Mouse (Mus musculus) midbrain, embryonic 14.5 days (tissue): ENCODE measurements at regions not wholly inside any gene's neighbourhood (a gene's known extent, or its start where the extent isn't known, plus 50 kb on each side); places are given as distances from the start of the nearest gene placed in this dataset.

Source experiments
- ATAC-seq: fragments of 200-750 bp; cut with Nextera tagmentation; 2 replicates; pipeline ENCODE4 v1.8.0; 2017; ENCODE audit warnings: moderate number of reproducible peaks, moderate library complexity; ENCODE audit not compliant: low FRiP score, low TSS enrichment
- DNase-seq: peaks from one replicate; pipeline ENCODE4 v3.0.0-alpha.2; 2015
- H3K27ac ChIP-seq: fragments of 300-500 bp; sonication (generic); replicated peaks from 2 replicates; pipeline ENCODE4 v1.5.1; 2014; ENCODE audit warnings: mild to moderate bottlenecking, low read depth, low read length, moderate library complexity
- H3K27me3 ChIP-seq: fragments of 300-500 bp; sonication (generic); 2 replicates; pipeline ENCODE4 v1.6.1; 2014; ENCODE audit warnings: low read length, control low read depth, mixed read lengths; ENCODE audit not compliant: control insufficient read depth, insufficient read depth
- H3K36me3 ChIP-seq: fragments of 300-500 bp; sonication (generic); 2 replicates; pipeline ENCODE4 v1.6.1; 2014; ENCODE audit warnings: low read length, control low read depth; ENCODE audit not compliant: control insufficient read depth, insufficient read depth
- H3K4me1 ChIP-seq: fragments of 300-500 bp; sonication (generic); 2 replicates; pipeline ENCODE4 v1.6.1; 2014; ENCODE audit warnings: mild to moderate bottlenecking, antibody characterized with exemption, low read length, control low read depth; ENCODE audit not compliant: control insufficient read depth, insufficient read depth
- H3K4me2 ChIP-seq: fragments of 300-500 bp; sonication (generic); 2 replicates; pipeline ENCODE4 v1.6.1; 2014; ENCODE audit warnings: mild to moderate bottlenecking, low read length, moderate library complexity
- H3K4me3 ChIP-seq: fragments of 300-500 bp; sonication (generic); replicated peaks from 2 replicates; pipeline ENCODE4 v1.5.1; 2014; ENCODE audit warnings: low read depth, low read length
- H3K9ac ChIP-seq: fragments of 300-500 bp; sonication (generic); replicated peaks from 2 replicates; pipeline ENCODE4 v1.6.1; 2014; ENCODE audit warnings: mild to moderate bottlenecking, low read length, moderate library complexity
- H3K9me3 ChIP-seq: fragments of 300-500 bp; sonication (generic); 2 replicates; pipeline ENCODE4 v1.6.1; 2016; ENCODE audit warnings: low read length, control low read depth, mixed read lengths; ENCODE audit not compliant: control insufficient read depth
- WGBS: fragments of 180-500 bp; shearing (Covaris S2); extraction: QIAGEN DNeasy Blood & Tissue Kit; methylation state at CpG from one replicate; pipeline ENCODE4 v1.1.7; 2014; 5-methylcytosine and 5-hydroxymethylcytosine counted together

DNA sequence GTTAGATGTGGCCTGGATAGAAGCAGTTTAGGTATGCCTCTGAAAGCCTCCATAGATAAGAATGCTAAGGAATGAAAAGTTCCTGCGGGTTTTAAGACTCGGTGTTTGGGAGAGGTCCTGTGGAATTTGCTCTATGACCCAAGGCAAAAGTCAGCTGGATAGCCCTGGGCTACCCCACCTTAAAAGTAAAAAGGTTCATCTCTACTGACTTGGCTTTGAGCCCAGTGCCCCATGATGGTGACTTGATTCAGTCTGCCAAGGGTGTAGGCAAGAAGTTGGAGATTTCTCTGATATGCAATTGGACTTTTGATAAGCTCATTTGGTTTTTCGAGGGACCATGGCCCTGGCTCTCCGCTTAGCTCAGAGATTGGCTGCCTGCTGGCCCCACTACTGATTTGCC is 78.8 kb upstream of the Herc3 start:
- DNase-seq (no peak), ATAC-seq (no peak)
- Histone ChIP-seq H3K4me2 (no peak overlapping the region), H3K27me3 (no peaks in the 10 kb centered on the region), H3K9ac (no peak overlapping the region), H3K36me3 (no peaks in the 10 kb centered on the region), H3K4me3 (no peak overlapping the region), H3K4me1 (no peaks in the 10 kb centered on the region), H3K9me3 (no peaks in the 10 kb centered on the region), H3K27ac (no peak overlapping the region)
- 96% methylated on average over 4 of the region's 4 CpGs for WGBS

DNA sequence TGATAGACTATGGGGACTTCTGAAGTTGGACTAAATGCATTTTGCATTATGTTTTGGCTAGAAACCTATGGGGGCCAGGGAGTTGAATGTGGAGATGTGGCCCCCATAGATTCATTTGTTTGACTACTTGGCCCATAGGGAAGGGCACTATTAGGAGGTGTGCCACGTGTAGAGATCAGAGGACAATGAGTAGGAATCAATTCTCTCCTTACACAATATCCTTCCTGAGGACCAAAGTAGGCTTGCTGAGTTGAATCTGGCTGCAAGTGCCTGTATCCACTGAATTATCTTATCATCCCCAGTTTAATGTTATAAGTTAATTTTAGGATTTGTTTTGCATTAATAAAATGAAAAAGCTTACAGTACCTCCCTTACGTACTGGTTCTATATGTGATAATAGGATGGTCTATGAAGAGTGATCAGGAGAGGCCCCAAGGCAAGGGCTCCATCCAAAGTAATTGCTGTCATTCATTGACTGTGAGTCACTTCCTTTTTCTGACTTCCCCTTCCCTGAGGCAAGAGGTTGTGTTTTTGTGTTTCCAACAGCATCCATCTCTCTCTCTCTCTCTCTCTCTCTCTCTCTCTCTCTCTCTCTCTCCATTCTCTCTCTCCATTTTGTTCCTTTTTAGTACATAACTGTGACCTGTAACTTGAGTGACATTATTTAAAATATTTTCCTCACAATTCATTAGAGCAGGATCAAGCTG is 74.8 kb upstream of the Herc3 start:
- Histone ChIP-seq H3K9me3 (no peaks in the 10 kb centered on the region), H3K36me3 (no peaks in the 10 kb centered on the region), H3K4me3 (no peak overlapping the region), H3K9ac (no peak overlapping the region), H3K4me2 (no peak overlapping the region), H3K4me1 (no peaks in the 10 kb centered on the region), H3K27me3 (no peaks in the 10 kb centered on the region), H3K27ac (no peak overlapping the region)
- WGBS = 71% methylated on average over 2 of the region's 2 CpGs
- DNase-seq (no peak), ATAC-seq (no peak)

DNA sequence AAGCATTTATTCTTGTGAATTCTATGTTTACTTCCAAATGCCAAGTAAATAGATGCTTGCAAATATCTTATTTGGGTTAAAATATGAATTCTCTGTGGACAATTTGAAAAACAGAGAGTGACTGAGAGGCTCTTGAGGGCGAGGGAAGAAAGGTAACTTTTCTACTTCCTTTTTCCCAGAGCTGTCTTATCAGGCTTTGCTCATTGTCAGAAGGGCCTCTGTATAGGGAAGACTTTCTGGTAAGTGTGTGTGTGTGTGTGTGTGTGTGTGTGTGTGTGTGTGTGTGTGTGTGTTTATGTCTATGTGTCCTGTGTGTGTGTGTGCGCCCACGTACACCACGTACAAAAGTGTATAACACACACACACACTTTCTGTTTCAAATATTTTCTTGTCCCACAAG is 73.9 kb upstream of the Herc3 start:
- DNase-seq = no peak

DNA sequence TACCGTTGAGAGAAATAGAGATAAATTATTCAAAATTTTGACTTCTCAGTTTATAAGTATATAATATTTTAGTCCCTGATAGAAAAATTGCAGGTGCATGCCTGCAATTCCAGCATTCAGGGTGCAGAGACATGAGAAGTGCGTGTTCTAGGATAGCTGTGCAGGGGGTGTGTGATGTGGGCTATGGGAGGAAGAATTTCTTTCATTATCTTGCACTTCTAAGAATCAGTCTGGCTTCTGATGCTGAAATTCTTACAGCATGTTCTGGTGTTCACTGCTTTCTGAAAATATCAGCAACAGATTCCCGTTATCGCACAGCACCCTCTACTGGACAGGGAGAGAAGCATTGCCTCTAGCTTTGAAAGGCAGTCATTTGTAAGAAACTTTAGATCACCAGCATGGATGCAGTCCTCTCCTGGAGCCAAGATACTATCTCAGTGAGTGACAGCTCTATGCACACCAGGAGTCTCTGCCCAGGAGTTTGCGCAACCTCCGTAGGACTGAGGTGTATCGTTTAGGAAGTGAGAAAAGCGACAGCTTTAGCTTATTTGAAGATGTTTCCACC is 60.5 kb upstream of the Herc3 start:
- Histone ChIP-seq H3K27me3 (no peaks in the 10 kb centered on the region), H3K9ac (no peak overlapping the region), H3K9me3 (no peaks in the 10 kb centered on the region), H3K36me3 (no peaks in the 10 kb centered on the region), H3K27ac (no peak overlapping the region), H3K4me3 (no peak overlapping the region), H3K4me1 (no peaks in the 10 kb centered on the region), H3K4me2 (no peak overlapping the region)
- WGBS = 22% methylated on average over 8 of the region's 8 CpGs
- peak; percentile 88 for DNase-seq
- ATAC-seq = peak; percentile 24; the same call in 1 of the 2 replicates

More for the DNA sequence above, 73.9 kb upstream of the Herc3 start:
- H3K27me3 ChIP-seq = no peaks in the 10 kb centered on the region
- H3K9ac ChIP-seq = no peak overlapping the region
- no peak for ATAC-seq
- no peak overlapping the region for H3K4me3 ChIP-seq
- H3K27ac ChIP-seq = no peak overlapping the region
- H3K36me3 ChIP-seq = no peaks in the 10 kb centered on the region
- 93% methylated on average over 4 of the region's 4 CpGs for WGBS
- H3K9me3 ChIP-seq = no peaks in the 10 kb centered on the region
- no peak overlapping the region for H3K4me2 ChIP-seq
- H3K4me1 ChIP-seq = no peaks in the 10 kb centered on the region

DNA sequence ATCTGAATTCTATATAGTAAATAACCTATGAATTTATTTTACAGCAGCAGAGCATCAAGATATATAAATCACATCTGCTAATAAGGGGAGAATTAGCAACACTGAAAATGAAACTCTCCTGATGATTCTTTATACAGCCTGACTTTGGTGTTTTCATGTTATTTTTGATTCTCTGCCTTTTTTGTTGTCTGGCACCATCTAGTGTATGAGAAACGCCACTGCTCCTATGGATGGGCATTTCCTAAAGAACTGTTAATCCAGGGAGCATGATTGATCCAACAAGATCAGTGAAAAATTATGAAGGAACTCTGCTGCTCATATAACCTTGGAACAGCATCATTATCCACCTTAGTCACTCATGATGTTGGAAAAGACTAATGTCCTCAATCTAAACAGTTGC is 59.3 kb upstream of the Herc3 start:
- no peaks in the 10 kb centered on the region for H3K27me3 ChIP-seq
- H3K9me3 ChIP-seq = no peaks in the 10 kb centered on the region
- no peak overlapping the region for H3K4me3 ChIP-seq
- H3K27ac ChIP-seq = no peak overlapping the region
- H3K4me2 ChIP-seq = no peak overlapping the region
- H3K9ac ChIP-seq = no peak overlapping the region
- no peaks in the 10 kb centered on the region for H3K4me1 ChIP-seq
- ATAC-seq = peak; percentile 34; the same call in 1 of the 2 replicates
- WGBS = 0% methylated on average over 1 of the region's 1 CpGs
- no peaks in the 10 kb centered on the region for H3K36me3 ChIP-seq
- peak; percentile 78 for DNase-seq
